Mouse (Mus musculus) heart, postnatal 0 days (tissue): ENCODE data around the gene Tnrc6b. TPM values are rescaled to one million over a fixed set of nuclear protein-coding genes. Genes with fewer than 3 reads are reported as not detected.
A peak's percentile ranks its signal among the peaks of the same experiment; 100 is the strongest.

Experiments used
- ATAC-seq: fragments of 200-750 bp; cut with Nextera tagmentation; 2 replicates; pipeline ENCODE4 v1.8.0; 2017; ENCODE audit warnings: low read depth, moderate number of reproducible peaks, moderate library complexity; ENCODE audit not compliant: insufficient read depth
- DNase-seq: peaks from one replicate; pipeline ENCODE4 v3.0.0-alpha.2; 2016; ENCODE audit warnings: low spot score
- H3K27ac ChIP-seq: fragments of 300-500 bp; sonication (generic); 2 replicates; pipeline ENCODE4 v1.5.1; 2014; ENCODE audit warnings: low read depth, mild to moderate bottlenecking
- H3K27me3 ChIP-seq: fragments of 300-500 bp; sonication (generic); 2 replicates; pipeline ENCODE4 v1.6.1; 2014; ENCODE audit warnings: low read length, mixed read lengths; ENCODE audit not compliant: control insufficient read depth, insufficient read depth
- H3K36me3 ChIP-seq: fragments of 300-500 bp; sonication (generic); replicated peaks from 2 replicates; pipeline ENCODE4 v1.6.1; 2014; ENCODE audit warnings: low read length, mixed read lengths; ENCODE audit not compliant: control insufficient read depth, insufficient read depth
- H3K4me1 ChIP-seq: fragments of 300-500 bp; sonication (generic); 2 replicates; pipeline ENCODE4 v1.6.1; 2014; ENCODE audit warnings: antibody characterized with exemption; ENCODE audit not compliant: control insufficient read depth, insufficient read depth
- H3K4me2 ChIP-seq: fragments of 300-500 bp; sonication (generic); 2 replicates; pipeline ENCODE4 v1.6.1; 2014; ENCODE audit warnings: low read depth, mild to moderate bottlenecking, low read length, moderate library complexity
- H3K4me3 ChIP-seq: fragments of 300-500 bp; sonication (generic); 2 replicates; pipeline ENCODE4 v1.5.1; 2014; ENCODE audit warnings: low read depth, low read length
- H3K9ac ChIP-seq: fragments of 300-500 bp; sonication (generic); replicated peaks from 2 replicates; pipeline ENCODE4 v1.6.1; 2014; ENCODE audit warnings: low read depth, low read length, mixed read lengths
- H3K9me3 ChIP-seq: fragments of 300-500 bp; sonication (generic); replicated peaks from 2 replicates; pipeline ENCODE4 v1.6.1; 2016; ENCODE audit warnings: low read length; ENCODE audit not compliant: control insufficient read depth
- CTCF ChIP-seq: IDR thresholded peaks from 2 replicates; pipeline ENCODE4 v1.5.1; 2016; ENCODE audit warnings: antibody characterized with exemption, control low read depth, low read depth
- EP300 ChIP-seq: IDR thresholded peaks from 2 replicates; pipeline ENCODE4 v1.6.1; 2016; ENCODE audit warnings: antibody characterized with exemption, low read depth
- whole genome bisulfite sequencing: fragments of 180-500 bp; shearing (Covaris S2); extraction: QIAGEN DNeasy Blood & Tissue Kit; methylation state at CpG from one replicate; pipeline ENCODE4 v1.1.7; 2014; 5-methylcytosine and 5-hydroxymethylcytosine counted together
- microRNA-seq: library from miRNA; unstranded; fragments of <30 nt; microRNA quantifications from one replicate; pipeline ENCODE4, GENCODE M21; 2016
- polyA plus RNA-seq: library from polyadenylated mRNA; unstranded; fragments of >200 nt; fragmentation: Nextera tagmentation; extraction: Ambion mirVana; gene quantifications from 2 replicates; pipeline ENCODE4 v1.2.1, GENCODE M21; 2015
- total RNA-seq: library from RNA; depleted of rRNA; stranded (reverse); fragments of >200 nt; gene quantifications from 2 replicates; pipeline ENCODE4 v1.2.3, GENCODE M21; 2014; ENCODE audit warnings: low replicate concordance; rRNA removed

Tnrc6b gene
- total and polyA plus RNA-seq, 2 experiments from 2014 or later = 16.1 to 33.5 TPM

DNA sequence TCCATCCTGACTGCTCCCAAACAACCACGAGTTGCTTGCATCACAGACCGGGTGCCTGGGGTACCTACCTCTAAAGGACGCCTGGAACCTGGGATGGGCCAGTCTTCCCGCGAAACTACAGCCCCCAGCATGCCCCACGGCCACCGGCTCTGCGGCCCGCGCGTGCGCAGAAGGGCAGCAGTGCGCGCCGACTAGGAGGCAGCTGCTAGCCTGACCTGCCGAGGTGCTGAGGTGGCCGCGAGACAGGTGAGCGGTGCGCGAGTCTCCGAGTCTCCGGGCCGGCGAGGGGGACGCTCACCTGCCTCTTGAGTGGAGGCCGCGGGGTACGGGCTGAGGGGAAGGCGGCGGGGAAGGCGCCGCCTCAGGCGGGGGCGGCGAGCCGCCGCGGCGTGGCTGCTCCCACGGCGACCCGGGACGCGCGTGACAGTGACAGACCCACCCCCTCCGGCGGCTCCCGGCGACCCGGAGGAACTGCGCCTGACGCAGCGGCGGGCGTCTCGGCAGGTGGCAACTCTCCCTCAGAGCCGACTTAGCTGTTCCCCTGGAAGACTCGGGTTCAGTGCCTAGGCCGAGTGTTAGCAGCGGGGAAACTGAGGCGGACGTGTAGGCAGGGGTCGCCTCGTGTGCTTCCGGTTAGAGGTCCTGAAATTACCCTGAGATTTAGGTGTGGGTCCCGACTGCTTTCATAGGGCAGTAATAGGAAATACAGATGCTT is 266.7 kb downstream of the Tnrc6b start, which contains the start of gene Sgsm3:
Sgsm3 (plus strand) TSS at position 146 of the 715 bp plus-strand sequence.
- peak; percentile 91 for ATAC-seq
- Histone ChIP-seq H3K4me2 (peak within 1 kb of the TSS; percentile 88), H3K9me3 (no peaks in the 10 kb centered on the region), H3K9ac (peak within 1 kb of the TSS; percentile 55), H3K4me3 (peak within 1 kb of the TSS; percentile 81), H3K4me1 (0 out of 2 replicates have a peak, but pooled peaks cover 9% of the 10 kb centered on the region), H3K27ac (no peak within 1 kb of the TSS), H3K36me3 (no peaks in the 10 kb centered on the region), H3K27me3 (no peaks in the 10 kb centered on the region)
- peak; percentile 72 for DNase-seq
- TF ChIP-seq EP300 (no peak), CTCF (no peak)
- under 1% methylated on average over 67 of the region's 67 CpGs for WGBS

DNA sequence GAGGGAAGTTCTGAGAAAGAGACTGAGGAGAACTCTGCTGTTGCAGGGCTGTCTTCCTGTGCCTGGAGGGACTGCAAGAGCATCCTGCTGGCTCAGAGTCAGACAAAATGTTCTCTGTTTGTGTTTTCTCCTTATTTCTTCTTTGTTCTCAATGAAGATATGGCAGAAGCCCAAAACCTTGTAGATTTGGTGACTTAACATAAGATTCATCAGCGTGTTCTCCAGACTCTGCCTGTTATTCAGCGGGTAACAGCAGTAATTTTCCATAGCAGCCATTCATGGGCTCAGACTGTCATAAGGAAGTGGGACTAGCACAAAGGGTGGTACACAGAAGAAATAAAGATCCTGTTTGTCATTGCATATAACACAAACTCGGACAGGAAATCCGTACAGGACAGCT is 268.5 kb downstream of the Tnrc6b start:
- H3K4me1 ChIP-seq = 0 out of 2 replicates have a peak, but pooled peaks cover 4% of the 10 kb centered on the region
- no peak overlapping the region for H3K4me3 ChIP-seq
- 50% methylated on average over 4 of the region's 4 CpGs for WGBS
- H3K36me3 ChIP-seq = no peaks in the 10 kb centered on the region
- DNase-seq = no peak
- TF ChIP-seq CTCF (no peak), EP300 (no peak)
- no peak overlapping the region for H3K9ac ChIP-seq
- no peak for ATAC-seq
- H3K9me3 ChIP-seq = no peaks in the 10 kb centered on the region
- H3K27me3 ChIP-seq = no peaks in the 10 kb centered on the region
- H3K4me2 ChIP-seq = no peak overlapping the region
- peak overlapping the region; percentile 22; the same call in 1 of the 2 replicates for H3K27ac ChIP-seq

DNA sequence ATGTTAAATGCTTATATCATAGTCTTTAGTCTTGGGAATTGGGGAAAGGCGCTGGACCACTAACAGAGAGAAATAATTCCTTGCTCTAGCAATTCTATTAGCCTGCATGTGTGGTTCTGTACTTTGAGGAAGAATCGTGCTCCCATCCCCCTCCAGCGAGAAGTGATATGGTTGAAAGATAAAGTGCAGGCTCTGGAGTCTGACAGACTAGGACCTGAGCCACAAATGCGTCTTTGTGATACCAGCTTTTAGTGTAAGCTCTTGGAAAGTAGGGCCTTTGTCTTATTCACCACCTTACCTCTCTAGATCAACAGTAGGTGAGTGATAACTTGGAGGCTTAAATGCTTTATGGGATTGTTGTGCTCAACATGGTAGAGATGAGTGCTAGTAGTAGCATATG is 270.1 kb downstream of the Tnrc6b start:
- WGBS = 39% methylated on average over 4 of the region's 4 CpGs
- TF ChIP-seq EP300 (no peak), CTCF (no peak)
- no peak overlapping the region for H3K4me2 ChIP-seq
- H3K27me3 ChIP-seq = no peaks in the 10 kb centered on the region
- H3K36me3 ChIP-seq = no peaks in the 10 kb centered on the region
- ATAC-seq (no peak), DNase-seq (no peak)
- H3K27ac ChIP-seq = no peak overlapping the region
- H3K9ac ChIP-seq = no peak overlapping the region
- H3K4me1 ChIP-seq = 0 out of 2 replicates have a peak, but pooled peaks cover 4% of the 10 kb centered on the region
- no peak overlapping the region for H3K4me3 ChIP-seq
- no peaks in the 10 kb centered on the region for H3K9me3 ChIP-seq

DNA sequence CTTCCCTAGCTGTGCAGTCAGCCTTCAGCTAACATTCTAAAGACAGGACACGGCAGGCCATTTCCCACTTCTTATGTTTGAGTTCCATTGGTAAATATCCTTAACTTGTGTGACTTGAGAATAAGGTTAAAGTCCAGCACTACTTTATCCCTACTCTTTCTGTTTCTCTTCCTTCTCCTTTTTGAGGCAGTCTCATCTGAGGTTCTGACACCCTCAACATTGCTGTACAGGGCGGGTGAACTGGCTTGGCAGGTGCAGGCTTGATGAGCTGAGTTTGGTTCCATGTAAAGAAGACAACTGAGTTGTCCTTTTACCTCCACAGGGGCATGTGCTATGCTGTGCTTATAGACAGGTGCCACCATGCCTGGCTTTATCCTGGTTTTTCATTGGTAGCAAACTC is 272.2 kb downstream of the Tnrc6b start:
- DNase-seq (no peak), ATAC-seq (no peak)
- TF ChIP-seq EP300 = no peak
- TF ChIP-seq CTCF = no peak
- Histone ChIP-seq H3K4me2 (no peak overlapping the region), H3K4me1 (0 out of 2 replicates have a peak, but pooled peaks cover 4% of the 10 kb centered on the region), H3K27ac (no peak overlapping the region), H3K4me3 (no peak overlapping the region), H3K9ac (no peak overlapping the region), H3K9me3 (no peaks in the 10 kb centered on the region), H3K27me3 (no peaks in the 10 kb centered on the region), H3K36me3 (no peaks in the 10 kb centered on the region)
- WGBS = 79% methylated on average over 2 of the region's 2 CpGs

DNA sequence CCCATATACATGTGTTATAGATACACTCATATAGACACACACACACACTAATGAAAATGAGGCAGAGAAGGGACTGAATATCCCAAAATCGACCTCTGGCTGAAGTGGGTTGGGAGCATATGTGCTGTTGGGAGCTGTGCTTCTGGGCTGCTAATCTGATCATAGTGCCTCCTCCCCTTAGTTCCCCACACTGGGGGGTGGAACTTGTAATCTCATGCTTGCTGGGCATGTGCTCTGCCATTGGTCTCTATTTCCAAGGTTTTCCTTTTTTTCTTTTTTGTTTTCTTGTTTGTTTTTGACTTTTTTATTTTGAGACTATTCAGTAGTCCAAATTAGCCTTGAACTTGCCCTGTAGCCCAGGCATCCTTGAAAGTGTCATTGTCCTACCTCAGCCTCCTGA is 277.2 kb downstream of the Tnrc6b start:
- no peak for DNase-seq

DNA sequence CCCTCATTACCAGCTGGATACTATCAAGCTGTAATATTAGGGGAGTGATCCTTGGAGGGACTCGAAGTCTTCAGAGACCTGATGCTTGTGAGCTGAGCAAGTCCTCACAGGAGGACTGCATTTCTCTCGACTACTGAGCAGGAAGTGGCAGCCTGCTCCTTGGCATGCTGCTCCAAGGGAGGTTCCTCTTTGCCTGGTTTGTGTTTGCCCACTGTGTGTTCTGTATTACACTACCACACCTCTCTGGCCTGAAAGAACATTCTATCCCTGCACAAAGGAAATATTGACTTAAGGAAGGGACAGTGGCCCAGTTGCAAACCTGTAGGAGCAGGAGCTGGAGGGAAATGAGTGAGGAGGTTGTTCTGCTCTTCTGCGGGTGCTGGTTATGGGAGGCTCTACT is 278.6 kb downstream of the Tnrc6b start:
- H3K4me3 ChIP-seq = no peak overlapping the region
- H3K9me3 ChIP-seq = no peaks in the 10 kb centered on the region
- H3K27ac ChIP-seq = no peak overlapping the region
- DNase-seq (no peak), ATAC-seq (no peak)
- H3K9ac ChIP-seq = no peak overlapping the region
- TF ChIP-seq EP300 (no peak), CTCF (no peak)
- WGBS = 62% methylated on average over 3 of the region's 3 CpGs
- no peak overlapping the region for H3K4me2 ChIP-seq
- no peaks in the 10 kb centered on the region for H3K27me3 ChIP-seq
- no peaks in the 10 kb centered on the region for H3K36me3 ChIP-seq
- no peaks in the 10 kb centered on the region for H3K4me1 ChIP-seq

More for the DNA sequence above, 277.2 kb downstream of the Tnrc6b start:
- H3K4me3 ChIP-seq = no peak overlapping the region
- TF ChIP-seq CTCF (no peak), EP300 (no peak)
- 13% methylated on average over 1 of the region's 1 CpGs for WGBS
- no peaks in the 10 kb centered on the region for H3K9me3 ChIP-seq
- no peaks in the 10 kb centered on the region for H3K4me1 ChIP-seq
- H3K36me3 ChIP-seq = no peaks in the 10 kb centered on the region
- no peaks in the 10 kb centered on the region for H3K27me3 ChIP-seq
- H3K4me2 ChIP-seq = no peak overlapping the region
- H3K9ac ChIP-seq = no peak overlapping the region
- no peak for ATAC-seq
- H3K27ac ChIP-seq = no peak overlapping the region

Small RNA genes lying within 50 kb of the gene (microRNA-seq; reads per million reads assigned to microRNA genes)
- gene Mir5113 = 14.8 reads per million, percentile 34 among the genes with 10 or more reads in this experiment

Other genes with a start within 250 kb of the Tnrc6b start
- not detected in 2 replicates for gene Enthd1, start 146.2 kb upstream of the Tnrc6b start, total RNA-seq
- not detected in 2 replicates for gene Enthd1, start 146.2 kb upstream of the Tnrc6b start, polyA plus RNA-seq
- gene Grap2, start 138.7 kb upstream of the Tnrc6b start, total RNA-seq = 2.8 TPM in 1 of 2 replicates, not detected in the other
- gene Grap2, start 138.7 kb upstream of the Tnrc6b start, polyA plus RNA-seq = 0.46 and 1.3 TPM in 2 replicates
- gene Fam83f, start 39.5 kb upstream of the Tnrc6b start, total RNA-seq = 0.27 and 0.95 TPM in 2 replicates
- gene Fam83f, start 39.5 kb upstream of the Tnrc6b start, polyA plus RNA-seq = 0.12 and 0.14 TPM in 2 replicates
- 148 and 149 TPM in 2 replicates for gene Adsl, start 237.2 kb downstream of the Tnrc6b start, total RNA-seq
- gene Adsl, start 237.2 kb downstream of the Tnrc6b start, polyA plus RNA-seq = 156 and 159 TPM in 2 replicates